Mouse (Mus musculus): ENCODE results near the gene Naa80. TPM values are rescaled to one million over a fixed set of nuclear protein-coding genes. Genes with fewer than 3 reads are reported as not detected.

The Naa80 gene
- polyA plus RNA-seq, 1 experiment: 46.3 TPM

DNA sequence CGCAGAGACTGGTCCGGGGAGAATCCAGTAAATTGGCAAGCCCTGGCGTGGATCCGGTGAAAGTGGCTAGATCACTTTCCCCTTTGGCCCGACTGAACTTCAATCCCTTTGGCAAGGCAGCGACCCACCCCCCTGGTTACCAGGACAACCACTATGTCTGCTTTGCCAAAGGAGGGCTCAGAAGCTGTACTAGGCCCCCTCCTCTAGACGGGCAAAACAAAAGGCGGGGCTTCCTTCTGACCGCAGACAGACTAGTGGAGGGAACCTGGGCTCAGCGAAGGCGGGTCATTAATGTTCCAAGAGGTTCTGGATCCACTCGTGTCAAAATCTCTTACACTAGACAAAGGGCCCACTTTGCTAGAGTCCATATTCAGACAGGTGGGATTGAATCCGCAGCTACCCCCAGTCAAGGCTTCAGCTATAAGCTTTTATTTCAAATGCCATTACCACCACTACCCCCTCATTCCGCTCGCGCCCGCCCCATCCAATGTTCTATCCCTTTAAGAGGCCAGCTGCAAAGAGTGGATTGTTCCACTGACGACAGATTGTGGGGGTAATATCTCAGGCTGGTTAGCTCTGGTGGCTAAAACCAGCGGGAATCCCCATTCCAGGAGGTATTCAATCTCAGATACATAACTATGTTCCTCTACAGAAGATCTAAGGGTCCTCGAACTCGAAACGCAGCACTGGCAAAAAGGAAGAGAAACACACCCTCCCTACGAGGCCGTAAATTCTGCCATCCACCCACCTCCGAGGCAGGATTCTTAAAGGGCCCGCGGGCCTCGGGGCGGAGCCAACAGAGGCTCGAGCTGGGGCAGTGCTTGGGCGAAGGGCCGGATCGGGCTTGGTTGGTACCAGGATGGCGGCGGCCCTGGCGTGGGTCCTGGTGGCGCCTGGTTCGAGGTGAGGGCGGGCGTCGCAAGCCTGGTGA, 10.1 kb upstream of the Naa80 start:
- Histone ChIP-seq H3K27me3 (ENCODE audit: control insufficient read depth, insufficient read depth, low read length) (no peaks in the 10 kb centered on the region), H3K4me3 (ENCODE audit: low read depth, low read length) (peak overlapping the region; percentile 89), H3K4me1 (ENCODE audit: control insufficient read depth, insufficient read depth, insufficient read length, low read length) (peaks cover 39% of the 10 kb centered on the region), H3K36me3 (ENCODE audit: control insufficient read depth, insufficient read depth, low read length) (peaks cover 20% of the 10 kb centered on the region), H3K27ac (ENCODE audit: insufficient read depth, low read depth, low read length) (peak overlapping the region; percentile 99)
- TF ChIP-seq POLR2A (IDR thresholded peaks at IDR 0.05; ENCODE audit: low read depth, low read length) (no peak; the same call in 1 of the 2 replicates), CTCF (IDR thresholded peaks at IDR 0.05; ENCODE audit: extremely low read depth, insufficient read length, insufficient replicate concordance, low read depth, low read length) (no peak)
- under 1% methylated on average over 41 of the region's 41 CpGs for WGBS

GRCm38 (mm10) chr9:107569270-107569669, 9.4 kb upstream of the Naa80 start:
- Histone ChIP-seq H3K27ac (ENCODE audit: insufficient read depth, low read depth, low read length) (peak overlapping the region; percentile 99), H3K27me3 (ENCODE audit: control insufficient read depth, insufficient read depth, low read length) (no peaks in the 10 kb centered on the region), H3K36me3 (ENCODE audit: control insufficient read depth, insufficient read depth, low read length) (peaks cover 20% of the 10 kb centered on the region), H3K4me3 (ENCODE audit: low read depth, low read length) (peak overlapping the region; percentile 89), H3K4me1 (ENCODE audit: control insufficient read depth, insufficient read depth, insufficient read length, low read length) (peaks cover 33% of the 10 kb centered on the region)
- under 1% methylated on average over 23 of the region's 23 CpGs for WGBS
- TF ChIP-seq POLR2A (IDR thresholded peaks at IDR 0.05; ENCODE audit: low read depth, low read length) (no peak), CTCF (IDR thresholded peaks at IDR 0.05; ENCODE audit: extremely low read depth, insufficient read length, insufficient replicate concordance, low read depth, low read length) (no peak)

GRCm38 (mm10) chr9:107570016-107570415, 8.7 kb upstream of the Naa80 start:
- Histone ChIP-seq H3K4me1 (ENCODE audit: control insufficient read depth, insufficient read depth, insufficient read length, low read length) (peaks cover 34% of the 10 kb centered on the region), H3K4me3 (ENCODE audit: low read depth, low read length) (peak overlapping the region; percentile 89), H3K27me3 (ENCODE audit: control insufficient read depth, insufficient read depth, low read length) (no peaks in the 10 kb centered on the region), H3K27ac (ENCODE audit: insufficient read depth, low read depth, low read length) (peak overlapping the region; percentile 99), H3K36me3 (ENCODE audit: control insufficient read depth, insufficient read depth, low read length) (peaks cover 16% of the 10 kb centered on the region)
- 36% methylated on average over 13 of the region's 13 CpGs for WGBS
- TF ChIP-seq POLR2A (IDR thresholded peaks at IDR 0.05; ENCODE audit: low read depth, low read length) (no peak), CTCF (IDR thresholded peaks at IDR 0.05; ENCODE audit: extremely low read depth, insufficient read length, insufficient replicate concordance, low read depth, low read length) (no peak)

GRCm38 (mm10) chr9:107570845-107571244, 7.8 kb upstream of the Naa80 start:
- Histone ChIP-seq H3K36me3 (ENCODE audit: control insufficient read depth, insufficient read depth, low read length) (peaks cover 13% of the 10 kb centered on the region), H3K4me3 (ENCODE audit: low read depth, low read length) (peak overlapping the region; percentile 89), H3K27ac (ENCODE audit: insufficient read depth, low read depth, low read length) (peak overlapping the region; percentile 99), H3K27me3 (ENCODE audit: control insufficient read depth, insufficient read depth, low read length) (no peaks in the 10 kb centered on the region), H3K4me1 (ENCODE audit: control insufficient read depth, insufficient read depth, insufficient read length, low read length) (peaks cover 31% of the 10 kb centered on the region)
- WGBS: 31% methylated on average over 21 of the region's 21 CpGs
- TF ChIP-seq CTCF (IDR thresholded peaks at IDR 0.05; ENCODE audit: extremely low read depth, insufficient read length, insufficient replicate concordance, low read depth, low read length) (no peak), POLR2A (IDR thresholded peaks at IDR 0.05; ENCODE audit: low read depth, low read length) (peak; percentile 69; the same call in 1 of the 2 replicates)

DNA sequence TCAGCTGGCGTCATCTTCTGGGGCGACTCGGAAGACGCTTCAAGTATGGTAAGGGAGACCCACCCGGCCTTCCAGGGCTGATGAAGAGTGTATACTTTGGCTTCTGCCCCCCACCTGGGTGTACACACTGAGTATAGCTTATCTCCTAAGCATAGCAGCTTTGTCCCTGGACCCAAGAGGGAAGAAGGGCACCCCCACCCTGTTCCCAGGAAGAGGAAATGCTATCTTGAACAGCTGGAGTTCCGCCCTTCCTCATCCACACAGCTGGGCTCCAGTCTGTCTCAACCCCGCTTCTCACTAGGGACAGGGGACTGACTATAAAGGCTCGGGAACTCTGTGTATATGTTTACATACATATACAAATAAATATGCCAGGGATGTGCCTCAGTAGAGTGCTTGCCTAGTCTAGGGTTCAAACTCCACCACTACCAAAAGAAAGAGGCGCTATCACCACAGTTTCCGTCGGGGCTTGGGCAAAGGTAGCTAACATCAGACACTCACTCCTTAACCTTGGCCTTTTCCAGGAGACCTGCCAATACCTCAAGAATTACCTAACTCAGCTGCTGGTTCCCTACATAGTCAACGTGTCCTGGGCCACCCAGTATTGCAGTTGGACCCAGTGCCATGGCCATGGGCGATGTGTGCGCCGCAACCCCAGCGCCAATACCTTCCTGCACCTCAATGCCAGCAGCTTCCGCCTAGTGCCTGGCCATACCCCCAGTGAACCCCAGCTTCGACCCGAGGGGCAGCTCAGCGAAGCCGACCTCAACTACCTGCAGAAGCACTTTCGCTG, 7.0 kb upstream of the Naa80 start:
- peaks cover 37% of the 10 kb centered on the region for H3K4me1 ChIP-seq (ENCODE audit: control insufficient read depth, insufficient read depth, insufficient read length, low read length)
- WGBS: 55% methylated on average over 22 of the region's 22 CpGs

GRCm38 (mm10) chr9:107572327-107572662, 6.4 kb upstream of the Naa80 start:
- TF ChIP-seq POLR2A (IDR thresholded peaks at IDR 0.05; ENCODE audit: low read depth, low read length) (no peak), CTCF (IDR thresholded peaks at IDR 0.05; ENCODE audit: extremely low read depth, insufficient read length, insufficient replicate concordance, low read depth, low read length) (no peak)
- peak overlapping the region; percentile 20; the same call in 1 of the 2 replicates for H3K4me3 ChIP-seq (ENCODE audit: low read depth, low read length)
- peaks cover 13% of the 10 kb centered on the region for H3K36me3 ChIP-seq (ENCODE audit: control insufficient read depth, insufficient read depth, low read length)
- 97% methylated on average over 2 of the region's 2 CpGs for WGBS
- H3K4me1 ChIP-seq (ENCODE audit: control insufficient read depth, insufficient read depth, insufficient read length, low read length): peaks cover 39% of the 10 kb centered on the region
- H3K27me3 ChIP-seq (ENCODE audit: control insufficient read depth, insufficient read depth, low read length): no peaks in the 10 kb centered on the region
- H3K27ac ChIP-seq (ENCODE audit: insufficient read depth, low read depth, low read length): peak overlapping the region; percentile 99

More for the DNA sequence above, 7.0 kb upstream of the Naa80 start:
- peak overlapping the region; percentile 99 for H3K27ac ChIP-seq (ENCODE audit: insufficient read depth, low read depth, low read length)
- H3K36me3 ChIP-seq (ENCODE audit: control insufficient read depth, insufficient read depth, low read length): peaks cover 13% of the 10 kb centered on the region
- peak overlapping the region; percentile 89 for H3K4me3 ChIP-seq (ENCODE audit: low read depth, low read length)
- no peaks in the 10 kb centered on the region for H3K27me3 ChIP-seq (ENCODE audit: control insufficient read depth, insufficient read depth, low read length)
- TF ChIP-seq POLR2A (IDR thresholded peaks at IDR 0.05; ENCODE audit: low read depth, low read length): 0 out of 2 replicates have a peak, but pooled peaks have one; percentile 6
- TF ChIP-seq CTCF (IDR thresholded peaks at IDR 0.05; ENCODE audit: extremely low read depth, insufficient read length, insufficient replicate concordance, low read depth, low read length): no peak

Data from small intestine, adult 2 months (tissue).